Mouse (Mus musculus): ENCODE results near the gene Hsfy2.

Hsfy2 gene

GRCm38 (mm10) chr1:56637335-56637734 is at the start of gene Hsfy2:
Hsfy2 (minus strand) TSS chr1:56637435.
- no peak for DNase-seq (ENCODE audit: low spot score)

GRCm38 (mm10) chr1:56685053-56685557 is 47.9 kb upstream of the Hsfy2 start:
- DNase-seq (ENCODE audit: low spot score): no peak

GRCm38 (mm10) chr1:56684512-56684911 is 47.3 kb upstream of the Hsfy2 start:
- no peak for DNase-seq (ENCODE audit: low spot score)

GRCm38 (mm10) chr1:56681258-56681657 is 44.0 kb upstream of the Hsfy2 start:
- no peak for DNase-seq (ENCODE audit: low spot score)

GRCm38 (mm10) chr1:56675253-56675652 is 38.0 kb upstream of the Hsfy2 start:
- DNase-seq (ENCODE audit: low spot score): no peak

- no peak for DNase-seq (ENCODE audit: low spot score)
These were observed 37.4 kb upstream of the Hsfy2 start for GRCm38 (mm10) chr1:56674601-56675000.

- DNase-seq (ENCODE audit: low spot score): no peak
These were observed 34.2 kb upstream of the Hsfy2 start for GRCm38 (mm10) chr1:56671241-56671945.

GRCm38 (mm10) chr1:56670509-56670908 is 33.3 kb upstream of the Hsfy2 start:
- no peak for DNase-seq (ENCODE audit: low spot score)

GRCm38 (mm10) chr1:56664606-56665005 is 27.4 kb upstream of the Hsfy2 start:
- no peak for DNase-seq (ENCODE audit: low spot score)

GRCm38 (mm10) chr1:56626824-56627223 is 10.4 kb downstream of the Hsfy2 start:
- no peak for DNase-seq (ENCODE audit: low spot score)

- no peak for DNase-seq (ENCODE audit: low spot score)
These were observed 12.9 kb downstream of the Hsfy2 start for GRCm38 (mm10) chr1:56624304-56624703.

GRCm38 (mm10) chr1:56612384-56612783 is 24.9 kb downstream of the Hsfy2 start:
- no peak for DNase-seq (ENCODE audit: low spot score)

All from ovary, postnatal 10 days (tissue).